Mouse (Mus musculus) embryonic fibroblast, embryonic 13.5 days (primary cell): ENCODE measurements around the gene Oas2. TPM values are rescaled to one million over a fixed set of nuclear protein-coding genes. Genes with fewer than 3 reads are reported as not detected.
A peak's percentile ranks its signal among the peaks of the same experiment; 100 is the strongest.

Source experiments
- H3K27ac ChIP-seq: 2 replicates; pipeline ENCODE4 v1.5.1; 2012; ENCODE audit warnings: low read length, control low read depth, inconsistent platforms; ENCODE audit not compliant: insufficient read depth
- H3K4me1 ChIP-seq: 2 replicates; pipeline ENCODE4 v1.6.1; 2011; ENCODE audit warnings: low read length; ENCODE audit not compliant: control insufficient read depth, insufficient read depth
- H3K4me3 ChIP-seq: 2 replicates; pipeline ENCODE4 v1.5.1; 2011; ENCODE audit warnings: mild to moderate bottlenecking, control low read depth, low read length; ENCODE audit not compliant: insufficient read depth
- CTCF ChIP-seq: IDR thresholded peaks from 2 replicates; pipeline ENCODE4 v1.5.1; 2011; ENCODE audit warnings: mild to moderate bottlenecking, control low read depth, low read length, moderate library complexity, borderline replicate concordance; ENCODE audit not compliant: insufficient read depth
- POLR2A ChIP-seq: IDR thresholded peaks from 2 replicates; pipeline ENCODE4 v1.6.1; 2011; ENCODE audit warnings: low read depth, mild to moderate bottlenecking, control low read depth, low read length, moderate library complexity
- polyA plus RNA-seq: library from polyadenylated mRNA; stranded (reverse); fragments of >200 nt; gene quantifications from 2 replicates; pipeline ENCODE4 v1.2.4, GENCODE M21; 2011; ENCODE audit warnings: low read depth; ENCODE audit not compliant: missing spikeins, insufficient read length

Oas2 gene
- polyA plus RNA-seq, 1 experiment: 0.61 TPM

DNA sequence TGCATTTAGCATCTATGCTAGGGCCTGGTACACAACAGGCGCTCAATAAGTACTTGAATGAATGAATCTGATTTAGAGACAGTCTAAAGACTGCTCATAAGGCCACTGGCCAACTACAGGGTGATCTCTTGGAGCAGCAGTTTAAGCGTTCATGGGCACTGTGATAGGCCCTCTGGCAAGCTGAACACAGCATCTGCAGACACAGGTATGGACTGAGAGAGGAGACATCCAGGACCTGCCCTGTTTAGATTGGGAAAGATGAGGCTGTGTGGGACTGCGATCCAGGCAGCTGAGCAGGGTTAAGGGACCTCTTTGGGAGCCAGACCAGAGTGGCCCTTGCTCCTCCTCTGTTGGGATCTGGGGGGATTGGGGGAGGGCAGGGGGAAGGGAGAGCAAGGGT, 37.8 kb downstream of the Oas2 start, which contains the start of gene Dtx1:
Gene Dtx1, minus strand, starts transcription at position 101 of the 400 bp plus-strand sequence.
- TF ChIP-seq POLR2A (no peak), CTCF (no peak)
- Histone ChIP-seq H3K4me3 (peak within 1 kb of the TSS; percentile 14; the same call in 1 of the 2 replicates), H3K4me1 (no peaks in the 10 kb centered on the region), H3K27ac (no peak within 1 kb of the TSS)

DNA sequence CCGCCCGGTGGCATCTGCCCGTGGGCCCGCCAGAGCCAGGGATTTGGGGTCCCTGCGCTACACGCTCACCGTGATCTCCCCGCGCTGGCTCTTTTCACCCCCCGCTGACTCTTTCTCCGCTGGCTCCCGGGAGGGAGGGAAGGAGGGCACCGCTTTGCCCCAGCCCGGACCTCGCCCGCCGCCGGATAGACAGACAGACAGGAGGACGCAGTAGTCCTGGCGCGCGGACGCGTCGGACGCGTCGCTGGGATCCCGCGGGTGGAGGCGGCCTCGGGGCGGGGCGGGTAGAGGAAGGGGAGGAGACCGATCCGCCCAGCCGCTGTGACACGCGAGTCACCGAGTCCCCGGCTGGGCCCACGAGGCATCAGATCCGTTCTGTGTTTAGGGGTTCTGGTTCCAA, 38.2 kb downstream of the Oas2 start:
- H3K4me3 ChIP-seq: peak overlapping the region; percentile 14; the same call in 1 of the 2 replicates
- TF ChIP-seq POLR2A: no peak
- no peak for TF ChIP-seq CTCF
- no peak overlapping the region for H3K27ac ChIP-seq
- no peaks in the 10 kb centered on the region for H3K4me1 ChIP-seq

DNA sequence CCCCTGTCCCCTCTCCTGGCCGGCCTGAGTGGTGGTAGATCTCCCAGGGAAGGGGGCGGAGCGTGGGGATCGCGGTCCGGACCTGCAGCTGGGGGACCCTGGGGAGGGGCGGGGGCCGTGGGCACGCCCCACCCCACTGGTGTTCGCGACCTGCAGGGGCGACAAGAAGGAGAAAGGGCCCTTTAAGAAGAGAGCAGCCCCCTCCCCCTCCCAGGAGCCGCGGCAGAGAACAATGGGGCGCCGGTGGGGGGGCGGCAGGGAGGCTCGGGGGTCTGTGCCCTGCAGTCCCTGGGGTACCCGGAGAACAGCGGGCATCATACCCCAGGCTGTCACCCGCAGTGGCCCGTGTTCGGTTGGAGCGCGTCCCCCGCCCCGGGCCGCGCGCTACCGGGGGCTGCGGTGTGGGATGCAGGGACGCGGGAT, 38.8 kb downstream of the Oas2 start:
- H3K27ac ChIP-seq: no peak overlapping the region
- H3K4me1 ChIP-seq: no peaks in the 10 kb centered on the region
- no peak for TF ChIP-seq POLR2A
- TF ChIP-seq CTCF: no peak
- H3K4me3 ChIP-seq: 0 out of 2 replicates have a peak overlapping the region, but pooled peaks have one; percentile 14

DNA sequence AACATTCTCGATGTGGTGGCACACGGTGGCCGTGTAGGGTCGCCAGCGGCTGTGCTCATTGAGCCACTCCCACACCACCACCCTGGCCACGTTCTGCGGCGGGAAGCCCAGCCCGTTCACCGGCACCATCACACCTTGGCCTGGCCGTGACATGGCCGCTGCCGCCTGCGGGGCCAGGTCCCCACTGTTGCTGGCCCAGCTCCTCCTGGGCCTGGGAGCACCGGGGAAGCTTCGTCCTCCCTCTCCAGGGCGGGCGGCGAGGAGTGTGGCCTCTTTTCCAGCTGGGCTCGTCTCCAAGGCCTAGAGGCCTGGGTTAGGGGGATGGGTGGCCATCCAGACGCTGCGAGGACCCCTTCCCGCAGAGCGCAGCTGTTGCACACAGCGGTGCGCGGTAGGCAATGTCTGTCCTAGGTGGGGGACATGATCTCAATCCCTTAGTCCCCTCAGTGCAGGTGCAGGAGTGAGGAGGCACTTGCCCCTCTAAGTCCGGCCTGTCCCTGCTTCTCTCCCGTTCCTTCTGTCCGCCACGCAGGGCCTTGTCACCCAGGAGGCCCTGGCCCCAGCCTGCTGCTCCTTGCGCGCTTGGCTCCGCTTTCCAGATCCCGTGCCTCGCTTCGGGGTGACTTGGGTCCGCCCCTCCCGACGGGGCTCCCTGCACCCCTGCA, 39.4 kb downstream of the Oas2 start:
- Histone ChIP-seq H3K27ac (no peak overlapping the region), H3K4me3 (no peak overlapping the region), H3K4me1 (no peaks in the 10 kb centered on the region)
- TF ChIP-seq CTCF (no peak), POLR2A (no peak)

DNA sequence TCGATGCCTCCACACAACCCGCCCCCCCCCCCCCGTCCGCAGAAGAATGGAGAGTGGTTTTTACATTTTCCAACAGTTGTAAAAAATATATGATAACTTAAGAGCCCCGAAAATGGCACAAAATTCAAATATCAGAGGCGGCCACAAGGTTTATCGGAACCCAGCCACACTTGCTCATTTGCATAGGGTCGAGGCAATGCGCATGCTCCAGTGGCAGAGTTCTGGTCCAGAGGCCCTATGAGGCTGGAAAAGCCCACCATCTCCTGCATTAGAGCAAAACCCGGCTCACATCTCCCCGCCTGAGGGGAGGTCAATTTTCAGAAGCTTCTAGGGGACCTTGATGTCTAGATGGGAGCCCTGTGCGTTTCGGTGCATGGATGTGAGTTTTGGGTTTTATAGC, 42.7 kb downstream of the Oas2 start:
- H3K4me3 ChIP-seq: no peak overlapping the region

DNA sequence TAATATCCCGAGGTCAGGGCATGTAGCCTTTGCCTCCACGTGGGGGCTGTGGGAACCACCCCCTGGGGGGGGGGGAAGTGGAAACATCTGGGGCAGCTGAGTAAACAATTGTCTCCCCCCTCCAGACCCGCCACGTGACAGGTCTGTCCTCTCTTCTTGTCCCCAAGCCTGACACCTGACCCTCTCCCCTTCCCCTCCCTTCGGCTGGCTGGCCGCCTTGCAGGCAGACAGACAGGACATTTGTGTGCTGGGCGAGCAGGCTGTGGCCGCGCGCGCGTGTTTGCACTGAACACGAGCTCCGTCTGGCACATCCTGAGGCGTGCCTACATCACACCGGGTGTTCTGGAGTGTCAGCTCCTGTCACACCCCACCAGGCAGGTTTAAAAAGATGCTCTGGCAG, 43.1 kb downstream of the Oas2 start:
- no peak overlapping the region for H3K4me3 ChIP-seq
- no peaks in the 10 kb centered on the region for H3K4me1 ChIP-seq
- H3K27ac ChIP-seq: no peak overlapping the region
- TF ChIP-seq POLR2A (no peak), CTCF (no peak)

More for the DNA sequence above, 42.7 kb downstream of the Oas2 start:
- Histone ChIP-seq H3K27ac (no peak overlapping the region), H3K4me1 (no peaks in the 10 kb centered on the region)
- no peak for TF ChIP-seq CTCF
- TF ChIP-seq POLR2A: no peak

DNA sequence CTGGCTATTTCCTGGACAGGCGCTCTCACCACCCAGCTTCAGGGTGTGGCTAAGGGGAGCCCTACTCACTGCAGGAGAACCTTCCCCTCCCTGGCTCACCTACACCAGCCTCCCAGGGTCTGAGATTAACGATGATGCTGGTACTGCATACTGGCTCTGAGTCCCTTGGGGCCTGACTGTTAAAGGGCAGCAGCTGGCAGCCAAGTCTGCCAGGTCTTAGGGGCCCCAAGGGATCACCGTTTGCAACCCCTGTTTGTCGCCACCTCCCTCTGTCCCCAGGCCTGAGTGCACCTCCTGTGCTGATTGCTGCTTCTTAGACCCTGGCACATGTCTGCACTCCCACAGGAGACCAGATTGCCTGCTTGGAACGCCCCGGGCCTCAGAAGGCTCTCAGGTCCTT, 45.2 kb downstream of the Oas2 start:
- Histone ChIP-seq H3K4me1 (no peaks in the 10 kb centered on the region), H3K4me3 (no peak overlapping the region), H3K27ac (no peak overlapping the region)
- TF ChIP-seq CTCF (no peak), POLR2A (no peak)

DNA sequence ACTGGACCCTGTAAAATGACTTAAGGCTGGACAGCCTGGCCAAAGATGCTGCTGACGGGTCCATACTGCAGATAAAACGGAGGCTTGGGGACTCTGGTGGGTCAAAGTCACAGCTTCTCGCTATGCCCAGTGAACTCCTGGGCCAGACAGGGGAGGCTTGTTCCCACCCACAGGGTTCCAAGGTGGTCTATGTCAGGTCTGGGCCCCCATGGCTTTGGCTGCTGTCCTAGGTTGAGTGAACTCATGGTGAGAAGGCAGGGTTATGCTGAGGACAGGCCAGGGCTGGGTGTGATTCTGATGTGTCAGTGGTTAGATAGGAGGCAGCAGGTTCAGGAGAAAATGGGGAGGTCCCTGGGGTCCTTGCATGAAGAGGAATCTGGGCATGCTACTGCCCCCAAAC, 46.0 kb downstream of the Oas2 start:
- Histone ChIP-seq H3K27ac (no peak overlapping the region), H3K4me3 (no peak overlapping the region), H3K4me1 (no peaks in the 10 kb centered on the region)
- TF ChIP-seq POLR2A: no peak
- no peak for TF ChIP-seq CTCF

DNA sequence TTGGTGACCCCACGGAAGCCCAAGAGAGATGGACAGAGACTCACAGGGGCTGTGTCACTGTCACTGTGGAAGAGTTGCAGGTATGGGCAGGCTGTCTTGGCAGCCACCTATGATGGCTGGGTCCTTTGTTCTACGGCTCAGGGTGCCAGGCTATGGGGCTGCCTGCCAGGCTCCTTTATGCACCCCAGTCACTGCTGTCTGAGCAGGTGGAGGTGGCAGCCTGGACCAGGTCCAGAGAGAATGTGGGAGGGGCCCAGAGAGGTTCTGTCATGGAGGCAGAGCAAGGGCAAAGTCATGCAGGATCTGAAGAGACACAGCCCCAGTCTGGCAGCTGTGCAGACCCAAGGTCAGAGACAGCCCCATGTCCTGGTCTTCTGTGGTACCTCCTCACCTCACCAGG, 46.7 kb downstream of the Oas2 start:
- Histone ChIP-seq H3K4me3 (no peak overlapping the region), H3K4me1 (no peaks in the 10 kb centered on the region), H3K27ac (no peak overlapping the region)
- TF ChIP-seq POLR2A (no peak), CTCF (no peak)

DNA sequence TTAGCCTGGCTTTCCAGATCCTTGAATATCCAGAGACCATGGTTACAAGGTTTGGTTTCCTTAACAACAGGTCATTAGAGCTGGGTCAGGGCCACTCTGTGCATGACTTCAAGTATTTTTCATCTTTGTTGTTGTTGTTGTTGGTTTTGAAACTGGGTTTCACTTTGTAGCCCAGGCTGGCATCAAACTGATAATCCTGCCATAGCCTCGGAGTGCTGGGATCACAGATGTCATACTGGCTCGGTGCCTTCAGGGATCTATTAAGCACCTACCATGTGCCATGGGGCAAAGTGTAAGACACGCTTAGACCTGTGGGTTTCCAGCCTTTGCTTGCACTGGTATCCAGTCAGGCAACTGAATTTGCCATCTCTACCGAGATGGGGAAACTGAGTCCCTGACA, 47.2 kb downstream of the Oas2 start:
- H3K27ac ChIP-seq: no peak overlapping the region
- H3K4me1 ChIP-seq: no peaks in the 10 kb centered on the region
- no peak overlapping the region for H3K4me3 ChIP-seq
- TF ChIP-seq CTCF (no peak), POLR2A (no peak)
